Mouse (Mus musculus): ENCODE data around the gene Tubgcp5. TPM values are rescaled to one million over a fixed set of nuclear protein-coding genes. Genes with fewer than 3 reads are reported as not detected.
A peak's percentile ranks its signal among the peaks of the same experiment; 100 is the strongest.
"Not testable (repeated sequence)": the region's sequence is repeated elsewhere in the genome, so short reads cannot be mapped to it uniquely, and the experiment has no call there.

Tubgcp5 gene
- total RNA-seq (2021) = 10 to 100 TPM; 10.6 to 11.0 TPM

DNA sequence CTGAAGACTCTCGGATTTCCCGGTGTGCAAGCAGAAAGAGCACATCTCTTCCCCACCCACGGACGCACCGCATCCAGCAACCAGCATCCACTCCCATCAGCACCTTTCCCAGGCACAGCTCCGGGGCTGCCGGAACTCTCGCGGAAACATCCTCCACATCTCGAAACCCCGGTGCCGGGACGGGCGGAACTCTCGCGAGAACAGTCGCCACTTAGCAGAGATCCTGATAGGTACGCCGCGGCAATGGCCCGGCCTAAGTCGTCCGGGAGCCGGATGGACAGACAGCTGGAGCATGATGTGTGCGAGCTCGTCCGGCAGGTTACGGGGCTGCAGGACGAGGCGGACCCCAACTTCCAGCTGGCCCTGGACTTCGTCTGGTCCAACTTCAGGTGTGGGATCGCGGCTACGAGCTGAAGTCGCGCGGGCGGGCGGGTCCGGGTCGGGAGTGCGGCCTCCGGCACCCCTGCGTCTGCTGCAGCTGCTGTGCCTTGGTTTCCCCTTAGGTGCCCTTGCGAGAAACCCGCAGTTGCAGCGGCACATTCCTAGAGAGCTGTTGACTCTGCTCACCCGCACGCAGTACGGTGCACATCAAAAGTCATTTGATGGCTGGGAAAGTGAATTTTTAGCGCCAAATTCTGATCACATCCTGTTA is at the start of gene Tubgcp5:
Gene Tubgcp5, plus strand, starts transcription at position 203 of the 652 bp plus-strand sequence.
- peak; percentile 95 for DNase-seq (ENCODE audit: low spot score)
- intact Hi-C loops (cut with DNase I) = no loop called here

DNA sequence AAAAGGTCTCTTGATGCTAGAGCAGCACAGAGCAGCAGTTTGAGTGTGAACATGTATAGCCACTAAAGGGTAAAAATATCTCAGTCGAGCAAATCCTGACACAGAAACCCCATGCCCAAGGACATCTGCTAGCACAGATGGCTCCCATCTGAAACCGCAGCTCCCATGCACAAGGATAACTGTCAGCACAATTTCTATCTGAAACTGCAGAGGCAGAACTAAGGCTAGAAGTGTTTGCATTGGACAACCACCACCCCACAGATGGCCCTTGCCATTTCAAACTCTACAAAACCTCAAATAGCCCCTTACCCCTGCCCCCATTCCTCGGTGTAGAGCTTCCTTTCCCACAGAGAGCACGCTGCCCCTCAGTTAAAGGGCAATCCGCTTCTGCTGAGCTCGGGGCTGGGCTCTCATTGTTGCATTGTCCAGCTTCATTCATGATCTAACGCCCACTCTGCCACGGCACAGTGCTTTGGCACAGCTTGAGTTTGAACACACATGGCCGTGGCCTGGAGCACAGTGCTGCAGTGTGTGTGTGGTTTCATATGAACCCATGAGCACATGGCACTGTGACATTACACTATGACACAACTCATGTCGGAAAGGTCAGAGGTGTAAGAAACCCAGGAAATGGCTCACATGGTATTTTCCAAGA is 49.3 kb upstream of the Tubgcp5 start:
- no peak for DNase-seq (ENCODE audit: low spot score)
- intact Hi-C loops (cut with DNase I) = no loop called here

- intact Hi-C loops (cut with DNase I) = no loop called here
- DNase-seq (ENCODE audit: low spot score) = no peak
These were observed 43.1 kb upstream of the Tubgcp5 start for GRCm38 (mm10) chr7:55750841-55751240.

DNA sequence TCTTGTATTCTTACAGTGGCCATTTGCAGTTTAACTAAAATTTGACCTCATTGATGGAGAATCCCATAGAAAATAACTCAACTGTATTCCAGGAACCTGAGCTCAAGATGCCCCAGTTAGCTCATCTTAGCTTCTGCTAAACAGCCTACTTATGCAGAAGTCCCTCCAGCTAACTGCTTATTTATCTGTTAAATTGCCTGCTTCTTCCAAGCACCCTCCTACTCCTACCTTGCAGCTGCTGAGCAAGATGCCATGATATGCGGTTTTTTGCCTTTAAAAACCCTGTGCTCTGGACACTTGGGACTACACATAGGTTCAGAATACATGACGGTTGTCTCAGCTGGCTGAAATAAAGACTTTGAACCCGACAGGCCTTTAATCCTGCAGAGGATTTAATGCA is 34.6 kb upstream of the Tubgcp5 start:
- DNase-seq (ENCODE audit: low spot score) = no peak
- intact Hi-C loops (cut with DNase I) = no loop called here

DNA sequence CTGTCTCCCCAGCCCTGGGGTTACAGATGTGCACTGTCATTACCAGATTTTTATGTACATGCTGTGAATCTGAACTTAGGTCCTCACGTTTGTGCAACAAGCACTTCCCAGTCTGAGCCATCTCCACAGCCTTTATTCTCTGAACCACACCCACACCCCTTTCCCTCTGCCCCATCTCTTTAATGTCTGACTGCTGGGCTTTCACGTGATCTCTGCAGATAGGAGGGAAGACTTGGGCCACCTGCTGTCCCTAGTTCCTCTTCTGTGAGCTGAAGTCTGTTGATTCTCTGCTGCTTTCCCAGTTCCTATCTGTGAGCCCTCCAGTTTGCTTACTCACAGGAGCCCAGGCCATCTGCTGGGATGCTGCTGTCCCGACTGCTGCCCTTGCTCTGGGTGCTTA is 26.0 kb upstream of the Tubgcp5 start, which contains the start of gene Siglech:
Gene Siglech, plus strand, starts transcription at position 253 of the 400 bp plus-strand sequence.
- no peak for DNase-seq (ENCODE audit: low spot score)
- intact Hi-C loops (cut with DNase I) = no loop called here

DNA sequence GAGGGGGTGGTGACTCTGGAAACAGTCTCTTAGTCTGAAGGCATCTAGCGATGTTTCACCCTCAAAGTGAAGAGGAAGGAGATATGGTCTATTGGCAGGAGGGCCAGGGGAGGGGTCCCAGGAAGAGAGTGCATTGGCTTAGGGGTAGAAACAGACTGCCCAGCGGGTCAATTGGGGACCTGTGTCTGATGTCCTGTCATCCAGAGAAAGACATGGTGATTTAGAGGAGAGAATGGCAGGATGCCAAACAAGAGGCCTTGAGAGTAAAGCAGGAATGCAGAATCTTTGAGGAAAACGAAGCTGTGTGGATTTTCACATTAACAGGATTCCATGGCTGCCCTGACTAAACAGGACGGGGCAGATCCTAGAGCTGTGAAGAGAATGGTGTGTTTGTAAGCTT is 13.9 kb upstream of the Tubgcp5 start:
- no peak for DNase-seq (ENCODE audit: low spot score)
- intact Hi-C loops (cut with DNase I) = no loop called here

DNA sequence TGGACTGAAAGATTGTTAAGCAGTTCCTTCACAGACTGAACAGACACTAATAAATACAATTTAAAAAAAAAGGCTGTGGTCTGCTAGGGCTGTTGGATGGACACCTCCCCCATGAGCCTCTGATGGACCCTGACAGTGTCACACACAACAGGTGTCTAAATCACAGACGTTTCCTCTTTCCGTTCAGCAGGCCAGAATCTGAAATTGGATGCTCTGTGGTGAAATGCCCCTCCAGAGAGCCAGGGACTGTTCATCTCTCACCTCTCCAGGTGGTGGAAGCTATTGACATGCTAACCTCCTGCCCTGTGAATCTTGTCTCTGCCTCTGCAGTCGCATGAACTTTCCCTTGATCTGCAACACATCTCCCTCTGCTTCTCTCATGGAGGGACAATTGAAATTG is 11.5 kb upstream of the Tubgcp5 start:
- DNase-seq (ENCODE audit: low spot score) = no peak
- intact Hi-C loops (cut with DNase I) = no loop called here

DNA sequence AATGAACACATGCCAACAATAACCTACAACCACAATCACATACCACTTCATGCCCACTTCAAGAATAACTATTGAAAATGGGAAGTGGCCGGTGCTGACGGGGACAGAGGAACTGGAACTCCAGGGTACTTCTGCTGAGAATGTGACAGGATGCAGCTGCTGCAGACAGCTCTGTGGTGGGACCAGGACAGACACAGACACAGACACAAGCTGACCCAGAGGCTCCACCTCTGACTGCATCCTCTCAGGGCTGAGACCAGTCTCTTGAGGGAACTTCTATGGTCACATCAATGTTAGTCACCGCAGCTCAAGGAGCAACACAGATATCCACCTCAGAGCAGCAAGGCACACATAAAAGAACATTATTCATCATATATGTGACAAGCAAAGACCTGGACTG is 9.4 kb upstream of the Tubgcp5 start:
- intact Hi-C loops (cut with DNase I) = no loop called here
- DNase-seq (ENCODE audit: low spot score) = peak; percentile 20

GRCm38 (mm10) chr7:55790586-55790985 is 3.4 kb upstream of the Tubgcp5 start:
- intact Hi-C loops (cut with DNase I) = not testable (repeated sequence)

GRCm38 (mm10) chr7:55792280-55792679 is 1.7 kb upstream of the Tubgcp5 start:
- intact Hi-C loops (cut with DNase I) = no loop called here

More at GRCm38 (mm10) chr7:55790586-55790985, 3.4 kb upstream of the Tubgcp5 start:
- not testable (repeated sequence) for DNase-seq (ENCODE audit: low spot score)

GRCm38 (mm10) chr7:55793236-55793951 is 560 bp upstream of the Tubgcp5 start:
- no peak for DNase-seq (ENCODE audit: low spot score)
- intact Hi-C loops (cut with DNase I) = no loop called here

More at GRCm38 (mm10) chr7:55792280-55792679, 1.7 kb upstream of the Tubgcp5 start:
- DNase-seq (ENCODE audit: low spot score) = no peak

DNA sequence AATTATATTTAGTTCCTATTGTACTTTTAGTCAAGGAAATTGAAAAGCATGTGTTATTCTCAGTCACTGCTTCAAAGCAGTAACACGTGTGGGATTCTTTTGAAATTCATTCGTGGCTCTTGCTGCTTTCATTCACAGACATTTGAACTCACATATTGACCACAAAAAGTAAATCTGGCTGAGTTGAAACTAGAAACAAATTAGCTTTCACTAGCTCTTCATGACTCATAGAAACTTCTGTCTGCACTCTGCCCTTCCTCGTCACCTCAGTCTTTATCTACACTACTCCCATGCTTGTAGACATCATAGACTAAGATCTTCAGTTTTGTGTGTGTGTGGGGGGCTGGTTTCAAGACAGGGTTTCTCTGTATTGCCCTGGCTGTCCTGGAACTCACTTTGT is 6.0 kb downstream of the Tubgcp5 start:
- no peak for DNase-seq (ENCODE audit: low spot score)
- intact Hi-C loops (cut with DNase I) = loop anchor here (10.0 kb wide), 1 partner anchor 415 kb away; no protein-coding TSS in a partner anchor

- DNase-seq (ENCODE audit: low spot score) = no peak
- intact Hi-C loops (cut with DNase I) = loop anchor here (10.0 kb wide), 1 partner anchor 405 kb away; no protein-coding TSS in a partner anchor
These were observed 16.0 kb downstream of the Tubgcp5 start for GRCm38 (mm10) chr7:55809967-55810366.

DNA sequence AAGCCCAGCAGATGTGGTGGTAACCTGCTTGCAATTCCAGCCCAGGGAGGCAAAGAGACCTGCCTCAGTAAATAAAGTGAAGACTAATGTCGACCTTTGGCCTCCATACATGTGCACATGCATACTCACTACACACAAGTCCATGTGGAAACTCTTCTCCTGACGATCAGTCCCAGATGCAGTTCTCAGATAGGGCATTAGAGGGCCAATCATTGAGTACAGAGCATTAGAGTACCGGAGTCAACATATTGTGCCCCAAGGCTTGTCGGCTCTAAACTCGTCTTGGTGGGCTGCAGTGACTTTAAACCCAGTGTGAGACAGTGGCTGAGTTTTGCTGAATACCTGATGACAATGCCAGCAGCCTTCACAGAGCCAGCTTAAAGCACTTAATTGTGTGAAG is 30.5 kb downstream of the Tubgcp5 start:
- intact Hi-C loops (cut with DNase I) = no loop called here
- DNase-seq (ENCODE audit: low spot score) = no peak

DNA sequence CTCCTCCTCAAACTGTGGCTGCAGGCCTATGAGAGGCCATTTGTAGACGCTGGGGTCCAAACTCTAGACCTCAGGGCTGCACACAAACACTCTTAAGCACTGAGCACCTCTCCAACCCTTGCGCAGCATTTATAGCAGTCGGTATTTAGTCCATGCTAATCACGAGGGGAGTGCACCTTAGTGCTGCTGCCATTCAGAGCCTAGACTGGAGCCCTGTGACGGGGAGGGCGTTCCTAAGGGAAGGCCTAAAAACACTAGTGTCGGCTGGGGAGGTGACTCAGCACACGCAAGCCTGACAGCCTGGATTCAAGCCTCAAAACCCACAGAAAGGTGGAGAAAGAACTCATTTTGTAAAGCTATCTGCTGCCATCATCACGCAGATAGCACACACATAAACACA is 33.6 kb downstream of the Tubgcp5 start:
- intact Hi-C loops (cut with DNase I) = no loop called here

GRCm38 (mm10) chr7:55836877-55837276 is 42.9 kb downstream of the Tubgcp5 start:
- intact Hi-C loops (cut with DNase I) = loop anchor here (1.0 kb wide), 1 partner anchor 35 kb away; no protein-coding TSS in a partner anchor
- no peak for DNase-seq (ENCODE audit: low spot score)

More for the DNA sequence above, 33.6 kb downstream of the Tubgcp5 start:
- no peak for DNase-seq (ENCODE audit: low spot score)

GRCm38 (mm10) chr7:55841445-55841844 is 47.5 kb downstream of the Tubgcp5 start, which contains the start of gene Cyfip1:
TSS of gene Cyfip1 (plus strand) at chr7:55841745.
- intact Hi-C loops (cut with DNase I) = loop anchor here (5.0 kb wide), 1 partner anchor 206 kb away; no protein-coding TSS in a partner anchor

GRCm38 (mm10) chr7:55841977-55842503 is 48.1 kb downstream of the Tubgcp5 start:
- intact Hi-C loops (cut with DNase I) = loop anchor here (5.0 kb wide), 1 partner anchor 205 kb away; no protein-coding TSS in a partner anchor
- DNase-seq (ENCODE audit: low spot score) = peak; percentile 90

More at GRCm38 (mm10) chr7:55841445-55841844, 47.5 kb downstream of the Tubgcp5 start, which contains the start of gene Cyfip1:
- DNase-seq (ENCODE audit: low spot score) = no peak

GRCm38 (mm10) chr7:55842504-55843152 is 48.7 kb downstream of the Tubgcp5 start:
- intact Hi-C loops (cut with DNase I) = loop anchor here (5.0 kb wide), 1 partner anchor 205 kb away; no protein-coding TSS in a partner anchor
- DNase-seq (ENCODE audit: low spot score) = no peak
